Mouse (Mus musculus): ENCODE data around the gene Tnfsf18. TPM values are rescaled to one million over a fixed set of nuclear protein-coding genes. Genes with fewer than 3 reads are reported as not detected.

Tnfsf18 gene
- total RNA-seq, 2 experiments from 2014 or later, result 0.16 TPM; not detected in 1

Other genes starting within 250 kb of the Tnfsf18 start
- 100 to 1,000 TPM; 268 to 278 TPM for gene Prdx6, start 243.4 kb upstream of the Tnfsf18 start, total RNA-seq (2021)
- not detected for gene Tnfsf4, start 99.2 kb upstream of the Tnfsf18 start, total RNA-seq (2021)

Data from layer of hippocampus, postnatal 14 days (tissue).